Mouse (Mus musculus) activated CD4-positive, CD25-positive, alpha-beta regulatory T cell, adult 4 months (primary cell): Measurements from ENCODE around the gene 9130213A22Rik. TPM values are rescaled to one million over a fixed set of nuclear protein-coding genes. Genes with fewer than 3 reads are reported as not detected.

Experiments
- ATAC-seq: one replicate; pipeline ENCODE4 v1.8.0; 2017
- polyA plus RNA-seq, 2 experiments: library from polyadenylated mRNA; unstranded; fragments of 100-300 nt; shearing (Covaris generic); gene quantifications; one replicate each; pipeline ENCODE4 v1.2.1; 2017

Gene 9130213A22Rik
- polyA plus RNA-seq, 2 experiments from 2014 or later, result not detected

DNA sequence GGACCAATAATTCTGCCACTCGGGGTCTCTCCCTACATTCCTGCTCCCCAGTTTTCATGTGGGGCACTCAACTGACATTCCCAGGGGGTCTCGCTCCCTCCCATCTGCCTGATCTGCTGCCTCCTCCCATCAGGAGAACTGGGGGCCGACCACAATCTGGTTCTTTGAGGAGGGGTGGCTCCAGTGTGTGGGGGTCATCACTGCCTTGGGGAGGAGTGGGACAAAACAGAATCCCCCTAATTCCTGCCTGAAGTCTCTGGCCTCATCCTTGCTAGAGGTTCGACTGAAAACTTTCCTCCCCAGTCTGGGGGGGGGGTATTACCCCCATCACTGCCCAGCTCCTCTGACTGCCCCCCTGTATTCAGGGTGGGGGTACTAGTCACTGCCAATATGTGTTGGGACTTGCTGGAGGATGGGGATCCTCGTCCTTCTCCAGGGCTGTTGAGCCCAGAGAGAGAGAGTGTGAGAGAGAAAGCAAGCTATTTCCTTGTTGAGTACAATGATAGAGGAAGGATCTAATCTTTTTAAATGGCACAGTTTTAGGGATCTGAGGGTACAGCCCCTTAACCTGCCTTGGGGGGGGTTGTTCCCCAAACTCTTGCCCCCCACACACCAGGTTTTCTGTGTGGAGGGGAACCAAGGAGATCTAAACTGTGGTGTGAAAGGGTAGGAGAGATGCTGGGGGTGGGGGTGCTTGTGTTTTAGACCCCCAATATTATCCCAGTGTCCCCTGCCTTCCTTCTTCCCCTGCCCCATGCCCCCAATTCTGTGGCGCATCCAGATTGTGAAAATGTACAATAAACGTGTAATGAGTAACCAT lies 30.6 kb downstream of the 9130213A22Rik start:
- ATAC-seq, result no peak

DNA sequence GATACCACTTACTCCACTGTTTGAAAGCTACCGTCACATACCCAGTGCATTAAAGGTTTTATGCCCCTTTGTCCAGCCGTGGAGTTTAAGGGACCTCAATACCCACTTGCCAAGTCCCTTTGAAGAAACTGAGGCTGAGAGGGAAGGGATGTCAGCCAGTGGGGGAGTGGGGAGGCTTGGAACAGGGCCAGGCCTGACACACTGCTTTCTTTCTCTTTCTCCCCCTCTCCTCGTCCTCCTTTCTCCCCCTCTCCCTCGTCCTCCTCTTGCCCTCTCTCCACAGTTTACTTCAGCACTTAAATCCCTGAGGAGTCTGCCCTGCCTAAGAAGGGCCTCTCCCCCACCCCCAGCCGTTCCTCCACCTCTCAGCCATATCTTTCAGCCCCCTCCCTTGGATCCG lies 32.0 kb downstream of the 9130213A22Rik start:
- ATAC-seq, result no peak

DNA sequence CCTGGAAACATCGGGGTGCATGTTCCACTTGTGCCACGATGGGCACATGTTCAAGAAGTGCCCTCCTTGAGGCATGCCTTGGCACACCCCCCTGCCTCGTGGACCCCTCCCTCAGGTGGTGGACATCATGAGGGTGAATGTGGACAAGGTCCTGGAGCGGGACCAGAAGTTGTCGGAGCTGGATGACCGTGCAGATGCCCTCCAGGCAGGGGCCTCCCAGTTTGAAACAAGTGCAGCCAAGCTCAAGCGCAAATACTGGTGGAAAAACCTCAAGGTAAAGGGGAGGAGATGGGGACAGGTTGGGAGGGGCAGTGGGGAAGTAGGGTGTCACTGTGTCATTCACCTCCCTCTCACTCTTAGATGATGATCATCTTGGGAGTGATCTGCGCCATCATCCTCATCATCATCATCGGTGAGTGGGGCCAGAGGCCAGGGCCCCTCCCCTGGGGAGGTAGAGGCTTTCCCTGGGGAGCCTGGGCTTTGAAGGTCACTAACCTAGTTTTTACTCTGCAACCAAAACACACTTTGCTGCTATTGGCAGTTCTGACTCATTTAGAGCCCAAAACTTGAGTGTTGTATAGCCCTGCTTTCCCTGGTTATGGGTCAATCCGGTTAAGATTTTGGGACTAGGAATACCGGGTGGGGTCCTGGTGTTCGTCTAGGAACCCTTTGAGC lies 32.6 kb downstream of the 9130213A22Rik start:
- ATAC-seq, result no peak

DNA sequence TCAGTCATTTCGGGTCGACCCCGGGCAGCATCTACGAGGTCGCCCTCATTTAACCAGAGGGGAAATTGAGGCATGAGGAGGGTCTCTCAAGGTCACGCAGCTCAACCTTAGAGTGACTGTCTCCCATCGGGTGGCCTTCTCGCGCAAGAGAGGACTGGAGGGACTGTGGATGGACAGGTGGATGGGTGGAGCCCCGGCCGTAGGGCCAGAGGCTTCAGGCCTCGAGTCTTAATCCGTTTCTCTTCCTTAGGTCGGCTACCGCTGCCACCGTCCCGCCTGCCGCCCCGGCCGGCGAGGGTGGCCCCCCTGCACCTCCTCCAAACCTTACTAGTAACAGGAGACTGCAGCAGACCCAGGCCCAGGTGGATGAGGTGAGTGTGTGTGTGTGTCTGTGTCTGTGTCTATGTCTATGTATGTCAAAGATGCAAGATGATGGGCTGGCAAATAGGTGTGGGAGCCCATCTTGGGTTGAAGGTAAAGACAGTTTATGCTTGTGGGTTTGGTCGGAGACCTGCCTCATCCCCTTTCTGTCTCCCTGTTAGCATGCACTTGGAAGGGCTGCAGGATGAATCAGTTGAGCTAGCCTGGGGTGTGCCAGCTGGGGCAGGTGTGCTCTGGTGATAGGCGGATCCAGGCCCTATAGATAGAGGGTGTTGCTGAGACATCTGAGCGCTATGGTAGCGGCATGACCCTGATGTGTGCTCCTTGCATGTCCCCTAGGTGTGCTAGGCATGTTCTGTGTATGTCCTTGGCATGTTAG lies 33.4 kb downstream of the 9130213A22Rik start:
- ATAC-seq, result no peak

DNA sequence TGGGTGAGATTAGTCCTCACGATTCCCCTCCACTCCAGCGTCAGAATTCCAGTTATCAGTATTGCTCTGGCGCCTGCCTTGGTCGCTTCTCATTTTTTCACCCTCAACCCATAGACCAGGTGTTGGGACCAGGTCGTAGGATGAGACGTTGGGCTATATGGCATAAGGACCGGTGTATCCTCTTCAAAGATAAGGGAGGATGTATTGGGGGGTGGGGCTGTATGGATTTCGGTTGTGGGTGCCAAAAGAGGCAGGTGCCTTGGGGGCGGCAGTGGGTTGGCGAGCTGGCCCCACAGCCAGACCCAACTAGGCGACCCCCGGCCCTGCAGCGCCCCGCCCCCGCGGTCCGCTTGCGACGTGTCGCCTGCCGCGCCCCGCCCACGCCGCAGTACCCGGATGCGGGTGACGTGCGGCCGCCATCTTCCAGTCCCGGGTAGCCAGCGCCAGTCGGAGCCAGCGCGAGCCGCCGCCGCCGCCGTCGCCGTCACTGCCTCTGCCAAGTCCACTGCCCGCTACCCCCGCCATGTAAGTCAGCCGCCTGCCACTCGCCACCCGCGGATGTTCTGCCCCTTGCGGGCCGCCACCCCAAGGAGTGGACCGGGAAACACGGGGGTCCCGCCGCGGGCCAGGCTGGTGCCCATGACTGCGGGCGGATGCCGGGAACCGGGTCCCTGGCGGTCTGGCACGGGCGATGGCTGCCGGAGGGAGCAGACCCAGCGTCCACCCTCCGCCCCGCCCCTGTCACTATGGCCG lies 34.1 kb downstream of the 9130213A22Rik start, which contains the start of gene Vamp2:
Gene Vamp2, plus strand, starts transcription at position 388 of the 753 bp plus-strand sequence.
- ATAC-seq, result peak; percentile 47

DNA sequence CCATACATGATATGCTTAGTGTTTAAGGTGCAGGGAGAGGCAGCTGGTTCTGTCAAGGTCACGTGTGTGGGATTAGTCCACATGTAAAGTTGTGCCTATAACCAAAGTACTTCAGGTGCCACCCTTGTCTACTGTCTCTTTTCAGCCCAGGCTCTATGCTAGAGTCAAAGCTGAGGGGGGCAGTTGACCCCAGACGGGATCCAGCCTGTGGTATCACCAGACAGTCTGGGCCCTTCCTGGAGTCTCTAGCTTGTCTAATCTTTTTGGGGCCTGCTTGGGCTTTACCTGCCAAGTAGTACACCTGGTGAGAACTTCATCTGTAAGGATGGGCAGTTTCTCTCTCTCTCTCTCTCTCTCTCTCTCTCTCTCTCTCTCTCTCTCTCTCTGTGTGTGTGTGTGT lies 34.8 kb downstream of the 9130213A22Rik start:
- ATAC-seq, result no peak

DNA sequence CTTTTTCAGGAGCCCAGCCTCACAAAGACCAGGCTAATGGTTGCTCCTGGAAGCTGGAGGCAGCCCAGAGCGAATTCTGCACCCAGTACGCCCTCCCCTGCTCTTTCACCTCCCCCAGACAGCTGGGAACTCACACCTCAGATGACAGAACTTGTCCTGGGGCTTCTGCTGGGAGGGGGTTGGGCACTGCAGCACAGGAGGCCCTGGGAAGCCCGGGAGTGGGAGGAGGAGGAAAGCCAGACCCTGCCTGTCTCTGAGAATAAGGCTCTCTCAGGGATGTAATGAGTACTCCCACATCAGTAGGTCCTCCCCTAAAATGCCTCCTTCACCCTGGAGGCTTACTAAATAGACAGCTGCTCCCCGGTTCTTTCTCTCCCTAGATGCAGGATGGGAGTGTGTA lies 35.3 kb downstream of the 9130213A22Rik start:
- no peak for ATAC-seq

DNA sequence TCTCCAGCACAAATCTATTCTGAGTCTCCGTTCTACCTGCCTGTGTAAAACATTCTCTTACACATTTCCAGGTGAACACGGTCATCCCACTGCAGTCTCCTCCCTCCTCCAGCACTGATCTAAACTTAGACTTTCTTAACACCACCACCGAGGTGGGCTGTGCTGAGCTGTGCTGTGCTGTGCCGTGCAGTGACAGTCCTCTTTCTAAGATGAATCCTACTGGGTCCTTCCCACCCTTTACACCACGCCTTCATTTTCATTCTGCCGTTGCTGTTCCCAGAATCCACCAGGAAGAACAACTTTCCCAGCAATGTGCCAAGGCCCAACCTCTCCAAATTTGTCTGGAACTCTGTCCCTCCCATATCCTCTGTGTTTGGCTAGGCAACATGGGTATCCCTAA lies 36.0 kb downstream of the 9130213A22Rik start:
- no peak for ATAC-seq

DNA sequence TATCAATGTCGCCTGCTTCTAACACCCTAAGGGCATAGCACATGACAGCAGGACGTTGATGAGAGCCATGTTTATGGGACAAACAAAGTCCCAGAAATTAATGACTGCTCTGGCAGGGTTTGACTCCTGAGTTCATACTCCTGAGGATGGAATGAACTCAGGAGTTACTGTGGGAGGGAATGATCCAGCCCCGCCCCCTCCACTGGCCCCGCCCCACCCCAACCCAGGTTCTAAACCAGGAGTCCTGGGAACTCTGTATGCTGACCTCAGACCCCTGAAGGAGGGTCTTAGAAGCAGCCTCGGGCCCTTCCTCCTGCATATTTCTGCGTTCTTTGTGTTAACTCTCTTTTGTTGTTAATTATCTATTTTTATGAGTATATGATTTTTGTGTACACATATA lies 36.8 kb downstream of the 9130213A22Rik start:
- ATAC-seq, result no peak

DNA sequence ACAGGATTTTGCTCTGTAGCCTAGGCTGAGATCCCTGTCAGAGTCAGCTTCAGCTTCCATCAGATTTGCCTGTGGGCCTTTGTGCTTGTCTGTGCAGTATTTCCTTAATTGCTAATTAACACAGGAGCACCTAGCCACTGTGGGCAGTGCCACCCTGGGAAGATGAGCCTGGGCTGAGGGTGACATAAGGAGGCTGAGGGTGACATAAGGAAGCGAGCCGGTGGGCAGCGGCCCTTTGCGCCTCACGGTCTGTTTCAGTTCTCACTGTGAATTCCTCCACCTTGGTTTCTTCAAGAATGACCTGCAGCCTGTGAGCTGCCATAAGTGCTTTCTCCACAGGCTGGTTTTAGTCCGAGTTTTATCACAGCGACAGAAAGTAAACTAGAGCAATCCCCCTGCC lies 40.8 kb downstream of the 9130213A22Rik start:
- ATAC-seq, result no peak

DNA sequence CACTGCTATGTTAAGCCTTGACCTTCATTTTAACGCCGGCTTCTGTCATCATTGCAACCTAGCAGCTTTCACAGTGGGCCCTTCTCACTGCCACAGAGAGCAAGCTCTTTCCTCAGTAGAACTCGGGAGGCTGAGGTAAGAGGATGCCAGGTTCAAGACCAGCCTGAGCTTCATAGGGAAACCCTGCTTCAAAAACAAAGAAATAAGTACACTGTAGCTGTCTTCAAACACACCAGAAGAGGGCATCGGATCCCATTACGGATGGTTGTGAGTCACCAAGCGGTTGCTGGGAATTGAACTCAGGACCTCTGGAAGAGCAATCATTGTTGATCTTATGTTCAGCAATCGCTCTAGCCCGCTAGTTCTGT lies 41.5 kb downstream of the 9130213A22Rik start:
- ATAC-seq, result no peak

DNA sequence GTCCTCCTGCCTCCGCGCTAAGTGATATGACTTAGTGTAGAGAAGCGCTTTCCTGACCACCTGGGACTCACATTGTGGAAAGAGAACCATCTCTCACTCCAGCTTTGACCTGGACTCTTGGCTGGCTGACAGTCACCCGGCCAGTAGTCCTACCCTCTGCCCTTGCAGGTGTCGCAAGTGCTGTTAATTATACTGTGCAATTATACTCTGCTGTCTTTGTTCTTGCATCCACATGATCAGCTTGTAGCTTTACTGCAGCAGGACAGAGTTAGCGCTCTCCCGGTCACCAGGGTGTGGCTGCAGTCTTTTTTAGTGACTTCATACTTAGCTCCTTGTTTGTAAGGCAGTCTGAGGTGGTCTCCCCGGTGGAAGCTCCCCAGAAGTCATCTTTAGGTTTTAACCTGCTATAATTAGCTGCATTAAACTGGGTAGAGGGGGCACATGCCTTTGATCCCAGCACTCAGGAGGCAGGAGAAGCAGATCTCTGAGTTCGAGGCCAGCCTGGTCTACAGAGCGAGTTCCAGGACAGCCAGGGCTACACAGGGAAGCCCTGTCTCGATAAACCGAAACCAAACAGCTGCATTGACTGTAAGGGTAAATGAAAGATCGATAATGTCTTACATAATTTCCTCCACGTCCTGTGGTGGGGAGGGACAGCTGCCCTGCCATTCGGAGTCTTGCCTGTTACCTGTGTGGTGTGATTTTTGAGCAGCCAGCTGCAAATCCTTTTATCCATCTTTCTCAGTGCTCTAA lies 42.1 kb downstream of the 9130213A22Rik start:
- ATAC-seq, result no peak

DNA sequence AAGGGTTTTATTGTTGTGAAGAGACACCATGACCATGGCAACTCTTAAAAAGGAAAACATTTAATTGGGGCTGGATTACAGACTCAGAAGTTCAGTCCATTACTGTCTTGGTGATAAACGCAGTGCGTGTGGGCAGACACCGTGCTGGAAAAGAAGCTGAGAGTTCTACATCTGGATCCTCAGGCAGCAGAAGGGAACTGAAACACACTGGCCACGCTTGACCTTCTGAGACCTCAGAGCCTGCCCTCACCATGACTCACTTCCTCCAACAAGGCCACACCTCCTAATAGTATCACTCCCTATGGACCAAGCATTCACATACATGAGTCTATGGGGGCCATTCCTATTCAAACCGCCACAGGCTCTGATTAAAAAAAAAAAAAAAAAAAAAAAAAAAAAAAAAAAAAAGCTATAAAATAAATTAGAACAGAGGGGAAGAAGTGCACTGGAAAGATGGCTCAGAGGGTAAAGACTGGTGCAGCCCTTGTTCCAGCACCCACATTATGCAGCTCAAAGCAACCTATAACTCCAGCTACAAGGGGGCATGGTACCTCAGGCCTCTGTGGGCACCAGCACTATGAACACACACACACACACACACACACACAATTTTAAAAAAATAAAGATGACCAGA lies 43.5 kb downstream of the 9130213A22Rik start:
- no peak for ATAC-seq

DNA sequence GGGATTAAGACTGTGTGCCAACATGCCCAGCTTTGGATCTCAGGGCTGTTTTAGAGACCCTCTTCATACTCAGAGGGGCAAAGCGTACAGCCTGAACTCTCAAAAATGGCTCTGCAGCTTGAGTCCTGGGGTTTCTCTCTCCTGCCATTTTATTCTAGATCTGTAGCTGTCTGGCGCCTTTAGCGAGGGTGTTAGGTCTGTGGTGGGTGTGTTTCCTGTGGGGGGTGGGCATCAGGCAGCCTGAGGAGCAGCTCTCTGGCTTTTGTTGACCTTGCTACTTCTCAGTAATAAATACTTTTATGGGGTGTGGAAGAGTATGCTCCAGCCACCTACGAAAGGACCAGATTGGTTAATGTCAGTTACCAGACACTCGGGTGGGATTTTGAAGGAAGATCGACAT lies 44.3 kb downstream of the 9130213A22Rik start:
- no peak for ATAC-seq

DNA sequence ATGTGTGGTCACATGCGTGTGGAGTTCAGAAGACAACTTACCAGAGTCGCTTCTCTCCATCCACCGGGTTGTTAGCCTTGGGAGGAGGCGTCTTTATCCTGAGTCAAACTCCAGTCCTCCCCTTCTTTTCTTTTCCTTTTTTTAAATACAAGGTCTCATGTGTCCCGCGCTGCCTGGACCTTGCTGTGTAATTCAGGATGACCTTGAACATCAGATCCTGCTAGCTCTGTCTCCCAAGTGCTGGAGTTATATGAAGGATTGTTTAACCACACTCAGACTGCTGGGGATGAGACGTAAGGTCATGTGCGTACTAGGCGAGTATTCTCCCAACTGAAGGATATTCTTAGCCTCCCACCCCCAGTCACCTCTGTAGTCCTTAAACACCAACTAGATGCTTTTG lies 45.1 kb downstream of the 9130213A22Rik start:
- no peak for ATAC-seq

DNA sequence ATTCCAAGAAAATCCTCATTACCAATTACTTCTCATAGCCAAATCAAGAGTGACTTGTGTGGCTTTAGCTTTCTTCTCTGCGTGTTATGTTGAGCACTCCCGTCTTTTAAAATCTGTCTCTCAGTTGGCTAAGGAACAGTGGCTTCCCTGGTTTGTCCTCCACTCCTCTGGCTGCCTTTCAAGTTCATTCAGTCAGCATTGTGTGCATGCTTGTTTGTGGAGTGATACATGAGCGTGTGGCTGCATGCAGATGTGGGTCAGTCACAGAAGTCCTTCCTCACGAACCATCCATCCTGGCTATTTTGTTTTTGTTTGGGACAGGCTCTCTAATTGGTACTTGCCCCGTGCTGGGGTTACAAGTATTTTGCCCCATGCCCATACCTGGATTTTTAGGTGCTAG lies 45.8 kb downstream of the 9130213A22Rik start:
- no peak for ATAC-seq

DNA sequence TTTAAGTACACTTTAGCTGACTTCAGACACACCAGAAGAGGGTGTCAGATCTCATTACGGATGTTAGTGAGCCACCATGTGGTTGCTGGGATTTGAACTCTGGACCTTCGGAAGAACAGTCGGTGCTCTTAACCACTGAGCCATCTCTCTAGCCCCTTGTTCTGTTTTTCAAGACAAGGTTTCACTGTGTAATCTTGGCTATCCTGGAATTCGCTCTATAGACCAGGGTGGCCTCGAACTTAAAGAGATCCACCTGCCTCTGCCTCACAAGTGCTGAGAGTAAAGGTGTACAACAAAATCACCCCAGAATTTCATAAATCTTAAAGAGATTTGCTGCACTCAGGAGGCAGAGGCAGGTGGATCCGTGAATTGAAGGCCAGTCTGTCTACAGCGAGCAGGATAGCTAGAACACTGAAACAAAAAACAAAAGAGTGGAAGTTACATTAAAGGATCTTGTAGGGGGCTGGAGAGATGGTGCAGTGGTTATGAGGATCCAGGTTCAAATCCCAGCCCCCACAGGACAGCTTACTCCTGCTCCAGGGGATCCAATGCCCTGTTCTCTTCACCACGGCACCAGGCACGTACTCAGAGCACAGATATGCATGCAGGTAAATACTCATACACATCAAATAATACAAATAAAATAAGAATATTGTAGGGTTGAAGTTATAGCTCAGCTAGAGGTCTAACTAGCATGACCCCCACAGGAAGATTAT lies 46.5 kb downstream of the 9130213A22Rik start:
- no peak for ATAC-seq

DNA sequence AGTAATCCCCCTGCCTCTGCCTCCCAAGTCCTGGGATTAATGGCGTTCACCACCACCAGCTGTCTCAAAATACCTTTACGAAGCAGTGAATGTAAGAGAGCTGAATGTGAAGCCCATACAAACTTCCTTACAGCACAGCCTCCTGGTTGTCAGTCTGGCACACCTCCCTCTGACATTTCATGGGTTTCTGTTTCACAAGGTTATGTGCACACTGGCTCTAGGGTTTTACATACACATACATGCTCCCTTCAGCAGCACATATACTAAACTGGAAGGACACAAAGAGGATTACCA lies 47.7 kb downstream of the 9130213A22Rik start:
- ATAC-seq, result no peak

DNA sequence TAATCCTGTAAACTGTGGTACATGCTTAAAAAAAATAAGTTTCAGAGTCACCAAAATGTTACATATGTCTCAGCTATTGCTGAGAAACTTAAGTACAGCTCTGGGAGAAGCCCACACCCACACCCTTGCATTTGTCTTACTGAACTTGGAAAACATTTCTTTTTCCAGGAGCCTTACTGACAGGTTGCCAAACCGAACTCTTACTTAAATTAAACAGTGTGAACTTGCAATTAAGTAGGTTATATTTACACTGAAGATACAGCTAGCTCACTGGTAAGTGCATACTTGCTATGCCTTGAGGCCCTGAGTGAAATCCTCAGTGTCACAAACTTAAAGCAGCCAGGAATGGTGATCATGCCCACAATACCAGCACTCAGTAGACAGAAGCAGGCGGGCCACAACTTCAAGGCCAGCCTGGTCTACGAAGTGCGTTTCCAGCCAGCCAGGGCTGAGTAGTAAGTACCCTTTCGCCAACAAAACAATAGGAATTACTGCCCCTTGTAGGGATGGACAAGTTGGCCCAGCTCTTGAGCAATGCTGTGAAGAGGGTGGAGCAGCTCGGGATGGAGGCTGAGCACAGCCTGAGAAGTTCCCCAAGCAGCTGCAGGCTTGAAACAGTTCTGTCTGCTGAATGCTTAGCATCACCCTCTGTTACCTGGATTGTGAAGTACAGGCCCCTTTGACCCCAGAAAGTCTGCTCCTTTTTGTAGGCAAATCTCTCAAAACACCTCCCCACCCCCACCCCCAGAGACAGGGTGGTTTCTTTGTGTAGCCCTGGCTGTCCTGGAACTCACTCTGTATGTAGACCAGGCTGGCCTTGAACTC lies 48.2 kb downstream of the 9130213A22Rik start:
- no peak for ATAC-seq
